Mouse (Mus musculus) myocyte (in vitro differentiated cells): ENCODE measurements at regions not wholly inside any gene's neighbourhood (a gene's known extent, or its start where the extent isn't known, plus 50 kb on each side); places are given as distances from the start of the nearest gene placed in this dataset.

ENCODE experiments used
- H3K27me3 ChIP-seq: one replicate; pipeline ENCODE4 v1.6.1; 2011; ENCODE audit not compliant: control insufficient read depth, insufficient read depth, insufficient read length
- H3K36me3 ChIP-seq: one replicate; pipeline ENCODE4 v1.6.1; 2011; ENCODE audit not compliant: control insufficient read depth, insufficient read depth
- H3K4me2 ChIP-seq: one replicate; pipeline ENCODE4 v1.6.1; 2011; ENCODE audit warnings: low read depth, control low read depth
- H3K4me3 ChIP-seq: one replicate; pipeline ENCODE4 v1.5.1; 2011; ENCODE audit warnings: mild to moderate bottlenecking, control low read depth, moderate library complexity
- H3K79me2 ChIP-seq: one replicate; pipeline ENCODE4 v1.6.1; 2011; ENCODE audit not compliant: control insufficient read depth, insufficient read depth
- H3ac ChIP-seq: one replicate; pipeline ENCODE4 v1.6.1; 2011; ENCODE audit not compliant: control insufficient read depth, insufficient read length
- CEBPB ChIP-seq: IDR thresholded peaks from 2 replicates; pipeline ENCODE4 v1.6.1; 2011; ENCODE audit warnings: mild to moderate bottlenecking, moderate library complexity; ENCODE audit not compliant: poor library complexity, insufficient read depth, severe bottlenecking
- E2F4 ChIP-seq: IDR thresholded peaks from one replicate; pipeline ENCODE4 v1.6.1; 2011; ENCODE audit warnings: mild to moderate bottlenecking, control low read depth, moderate library complexity; ENCODE audit not compliant: insufficient read depth
- MAX ChIP-seq: IDR thresholded peaks from one replicate; pipeline ENCODE4 v1.6.1; 2011; ENCODE audit warnings: low read depth, mild to moderate bottlenecking, control low read depth
- MYOD1 ChIP-seq, 3 experiments: IDR thresholded peaks; one replicate each; pipeline ENCODE4 v1.6.1; 2011; ENCODE audit warnings: control low read depth in 2 of 3, low read depth in 2 of 3, mild to moderate bottlenecking in 2 of 3, moderate library complexity in 1 of 3; ENCODE audit not compliant: insufficient read length in 2 of 3, control insufficient read depth in 1 of 3
- MYOG ChIP-seq, 3 experiments: IDR thresholded peaks; one replicate each; pipeline ENCODE4 v1.6.1; 2011; ENCODE audit warnings: control low read depth in 2 of 3, low read depth in 2 of 3, mild to moderate bottlenecking in 2 of 3; ENCODE audit not compliant: insufficient read length in 2 of 3, control insufficient read depth in 1 of 3, insufficient read depth in 1 of 3
- POLR2A ChIP-seq: IDR thresholded peaks from one replicate; pipeline ENCODE4 v1.6.1; 2011; ENCODE audit warnings: low read depth, mild to moderate bottlenecking, control low read depth, moderate library complexity; ENCODE audit not compliant: insufficient read length
- POLR2AphosphoS2 ChIP-seq: IDR thresholded peaks from one replicate; pipeline ENCODE4 v1.6.1; 2011; ENCODE audit warnings: low read depth, control low read depth; ENCODE audit not compliant: insufficient read length
- REST ChIP-seq: IDR thresholded peaks from one replicate; pipeline ENCODE4 v1.6.1; 2011; ENCODE audit warnings: mild to moderate bottlenecking, control low read depth, moderate library complexity; ENCODE audit not compliant: insufficient read depth, insufficient read length
- SRF ChIP-seq: IDR thresholded peaks from one replicate; pipeline ENCODE4 v1.6.1; 2011; ENCODE audit warnings: low read depth; ENCODE audit not compliant: control insufficient read depth, insufficient read length
- TCF12 ChIP-seq: IDR thresholded peaks from one replicate; pipeline ENCODE4 v1.6.1; 2011; ENCODE audit warnings: mild to moderate bottlenecking, control low read depth; ENCODE audit not compliant: poor library complexity, insufficient read depth, severe bottlenecking
- TCF3 ChIP-seq: IDR thresholded peaks from one replicate; pipeline ENCODE4 v1.6.1; 2011; ENCODE audit warnings: low read depth, control low read depth; ENCODE audit not compliant: insufficient read length
- USF1 ChIP-seq: IDR thresholded peaks from one replicate; pipeline ENCODE4 v1.6.1; 2011; ENCODE audit warnings: low read depth, mild to moderate bottlenecking, control low read depth, moderate library complexity

GRCm38 (mm10) chr13:44345094-44345493 lies 384.2 kb upstream of the Jarid2 start:
- no peaks in the 10 kb centered on the region for H3K79me2 ChIP-seq
- H3K27me3 ChIP-seq: no peaks in the 10 kb centered on the region
- no peak for TF ChIP-seq REST
- no peak for TF ChIP-seq MYOG (IDR thresholded peaks at IDR 0.05; ENCODE audit: control insufficient read depth in 1 of 3, insufficient read depth in 1 of 3, insufficient read length in 2 of 3, low read depth in 2 of 3)
- no peak for TF ChIP-seq MAX
- no peak for TF ChIP-seq POLR2AphosphoS2
- TF ChIP-seq POLR2A: no peak
- TF ChIP-seq SRF: no peak
- TF ChIP-seq TCF3: no peak
- no peak overlapping the region for H3ac ChIP-seq
- H3K4me2 ChIP-seq: no peak overlapping the region
- no peaks in the 10 kb centered on the region for H3K36me3 ChIP-seq
- no peak overlapping the region for H3K4me3 ChIP-seq

DNA sequence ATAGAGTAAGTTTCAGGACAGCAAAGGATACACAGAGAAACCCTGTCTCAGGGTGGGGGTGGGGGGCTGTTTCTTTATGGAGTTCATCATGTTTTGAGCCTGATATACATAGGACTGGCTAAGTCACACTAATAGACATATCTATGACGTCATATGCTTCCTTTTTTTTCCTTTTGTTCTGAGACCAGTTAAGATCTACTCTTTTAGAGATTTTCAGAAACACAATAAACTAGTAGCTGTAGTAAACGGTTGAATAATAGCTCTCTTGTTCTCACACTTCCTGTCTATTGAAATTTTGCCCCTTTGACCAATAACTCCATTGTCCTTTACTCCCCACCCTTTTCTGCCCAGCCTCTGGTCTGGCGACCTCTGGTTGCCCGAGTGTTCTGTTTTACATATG lies 382.6 kb upstream of the Jarid2 start:
- no peak overlapping the region for H3K4me3 ChIP-seq
- no peaks in the 10 kb centered on the region for H3K36me3 ChIP-seq
- no peaks in the 10 kb centered on the region for H3K27me3 ChIP-seq
- no peaks in the 10 kb centered on the region for H3K79me2 ChIP-seq
- TF ChIP-seq POLR2AphosphoS2 (no peak), POLR2A (no peak), MYOG (IDR thresholded peaks at IDR 0.05; ENCODE audit: control insufficient read depth in 1 of 3, insufficient read depth in 1 of 3, insufficient read length in 2 of 3, low read depth in 2 of 3) (no peak), TCF12 (no peak), MAX (no peak), USF1 (no peak), SRF (no peak), MYOD1 (IDR thresholded peaks at IDR 0.05; ENCODE audit: control insufficient read depth in 1 of 3, insufficient read length in 2 of 3, low read depth in 2 of 3) (no peak), E2F4 (no peak), TCF3 (no peak), CEBPB (no peak), REST (no peak)
- H3K4me2 ChIP-seq: no peak overlapping the region
- H3ac ChIP-seq: no peak overlapping the region

DNA sequence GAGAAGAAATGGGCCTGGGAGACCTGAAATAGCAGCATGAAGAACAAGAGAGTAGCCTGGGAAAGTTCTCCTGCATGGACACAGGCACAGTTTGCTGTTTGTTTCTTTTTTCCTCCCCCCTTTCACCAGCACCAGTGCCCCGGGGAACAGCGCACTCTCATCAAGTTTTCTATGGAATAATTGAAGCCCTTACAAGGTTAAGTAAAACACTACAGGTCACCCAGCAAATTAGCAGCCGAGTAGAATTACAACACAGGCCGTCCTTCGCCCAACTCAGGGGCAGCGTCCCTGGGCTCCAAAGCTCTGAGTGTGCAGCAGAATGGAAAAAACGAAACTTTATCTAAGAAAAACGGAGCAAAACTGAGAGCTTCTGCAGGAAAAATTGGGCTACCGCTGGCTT lies 381.6 kb upstream of the Jarid2 start:
- TF ChIP-seq CEBPB: no peak
- TF ChIP-seq MYOD1 (IDR thresholded peaks at IDR 0.05; ENCODE audit: control insufficient read depth in 1 of 3, insufficient read length in 2 of 3, low read depth in 2 of 3): no peak
- TF ChIP-seq SRF: no peak
- TF ChIP-seq E2F4: no peak
- no peak for TF ChIP-seq REST
- H3K4me3 ChIP-seq: no peak overlapping the region
- no peak overlapping the region for H3K4me2 ChIP-seq
- H3K27me3 ChIP-seq: no peaks in the 10 kb centered on the region
- H3K79me2 ChIP-seq: no peaks in the 10 kb centered on the region
- no peak overlapping the region for H3ac ChIP-seq
- H3K36me3 ChIP-seq: no peaks in the 10 kb centered on the region

- no peak overlapping the region for H3ac ChIP-seq
- H3K27me3 ChIP-seq: no peaks in the 10 kb centered on the region
- H3K79me2 ChIP-seq: no peaks in the 10 kb centered on the region
- no peak overlapping the region for H3K4me3 ChIP-seq
- no peak for TF ChIP-seq POLR2A
- no peak for TF ChIP-seq SRF
- no peak for TF ChIP-seq POLR2AphosphoS2
- TF ChIP-seq CEBPB: no peak
- no peak for TF ChIP-seq MYOD1 (IDR thresholded peaks at IDR 0.05; ENCODE audit: control insufficient read depth in 1 of 3, insufficient read length in 2 of 3, low read depth in 2 of 3)
- H3K36me3 ChIP-seq: no peaks in the 10 kb centered on the region
- H3K4me2 ChIP-seq: no peak overlapping the region
Measured at GRCm38 (mm10) chr13:44353899-44354298, 375.4 kb upstream of the Jarid2 start.

- Histone ChIP-seq H3K27me3 (no peaks in the 10 kb centered on the region), H3K4me2 (peak overlapping the region; percentile 51), H3K4me3 (no peak overlapping the region), H3ac (no peak overlapping the region), H3K79me2 (no peaks in the 10 kb centered on the region), H3K36me3 (no peaks in the 10 kb centered on the region)
- TF ChIP-seq POLR2AphosphoS2 (no peak), TCF12 (no peak), MAX (no peak), E2F4 (no peak), CEBPB (no peak), REST (no peak)
Measured at GRCm38 (mm10) chr13:44355771-44356221, 373.5 kb upstream of the Jarid2 start.
